Mouse (Mus musculus) testis, adult 2 months (tissue): ENCODE data around the gene Iqcf1. TPM values are rescaled to one million over a fixed set of nuclear protein-coding genes. Genes with fewer than 3 reads are reported as not detected.
"Not testable (repeated sequence)": the region's sequence is repeated elsewhere in the genome, so short reads cannot be mapped to it uniquely, and the experiment has no call there.

Source experiments
- H3K27ac ChIP-seq: fragments of 200-500 bp; 2 replicates; pipeline ENCODE4 v1.5.1; 2012; ENCODE audit warnings: low read depth, low read length; ENCODE audit not compliant: control insufficient read depth, insufficient read depth
- H3K27me3 ChIP-seq: fragments of 200-500 bp; 2 replicates; pipeline ENCODE4 v1.6.1; 2012; ENCODE audit warnings: mild to moderate bottlenecking, low read length, moderate library complexity; ENCODE audit not compliant: control insufficient read depth, insufficient read depth
- H3K36me3 ChIP-seq: fragments of 200-500 bp; 2 replicates; pipeline ENCODE4 v1.6.1; 2012; ENCODE audit warnings: mild to moderate bottlenecking, low read length; ENCODE audit not compliant: control insufficient read depth, insufficient read depth
- H3K4me1 ChIP-seq: fragments of 200-500 bp; 2 replicates; pipeline ENCODE4 v1.6.1; 2012; ENCODE audit warnings: low read length; ENCODE audit not compliant: control insufficient read depth, insufficient read depth
- H3K4me3 ChIP-seq: fragments of 200-500 bp; 2 replicates; pipeline ENCODE4 v1.5.1; 2012; ENCODE audit warnings: low read depth, mild to moderate bottlenecking, low read length, moderate library complexity, mixed read lengths; ENCODE audit not compliant: control insufficient read depth
- CTCF ChIP-seq: fragments of 200-500 bp; IDR thresholded peaks from 2 replicates; pipeline ENCODE4 v1.5.1; 2012; ENCODE audit warnings: low read depth, mild to moderate bottlenecking, inconsistent platforms, low read length, moderate library complexity; ENCODE audit not compliant: control insufficient read depth, insufficient read depth, insufficient replicate concordance
- POLR2A ChIP-seq: fragments of 200-500 bp; IDR thresholded peaks from 2 replicates; pipeline ENCODE4 v1.6.1; 2012; ENCODE audit warnings: low read depth, mild to moderate bottlenecking, inconsistent platforms, low read length, moderate library complexity; ENCODE audit not compliant: control insufficient read depth
- polyA plus RNA-seq: library from polyadenylated mRNA; depleted of rRNA; stranded (reverse); fragments of >200 nt; gene quantifications from 2 replicates; pipeline ENCODE4 v1.2.3, GENCODE M21; 2012

Gene Iqcf1
- polyA plus RNA-seq, 1 experiment = 752 TPM

DNA sequence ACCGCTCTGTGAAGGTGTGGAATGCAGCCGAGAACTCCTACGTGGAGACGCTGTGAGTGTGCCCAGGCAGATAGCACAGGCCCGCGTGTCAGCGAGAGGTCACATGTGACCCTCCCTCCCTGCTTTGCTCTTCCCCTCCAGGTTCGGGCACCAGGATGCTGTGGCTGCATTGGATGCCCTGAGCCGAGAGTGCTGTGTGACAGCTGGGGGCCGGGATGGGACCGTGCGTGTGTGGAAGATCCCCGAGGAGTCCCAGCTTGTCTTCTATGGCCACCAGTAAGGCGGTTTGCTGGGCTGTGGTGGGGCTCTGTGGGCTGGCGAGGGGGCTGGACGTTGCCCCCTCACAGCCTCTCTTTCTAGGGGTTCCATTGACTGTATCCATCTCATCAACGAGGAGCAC is 16.2 kb upstream of the Iqcf1 start:
- Histone ChIP-seq H3K27me3 (no peaks in the 10 kb centered on the region), H3K27ac (no peak overlapping the region), H3K4me1 (no peaks in the 10 kb centered on the region), H3K4me3 (no peak overlapping the region), H3K36me3 (no peaks in the 10 kb centered on the region)
- TF ChIP-seq CTCF = no peak
- TF ChIP-seq POLR2A = no peak

DNA sequence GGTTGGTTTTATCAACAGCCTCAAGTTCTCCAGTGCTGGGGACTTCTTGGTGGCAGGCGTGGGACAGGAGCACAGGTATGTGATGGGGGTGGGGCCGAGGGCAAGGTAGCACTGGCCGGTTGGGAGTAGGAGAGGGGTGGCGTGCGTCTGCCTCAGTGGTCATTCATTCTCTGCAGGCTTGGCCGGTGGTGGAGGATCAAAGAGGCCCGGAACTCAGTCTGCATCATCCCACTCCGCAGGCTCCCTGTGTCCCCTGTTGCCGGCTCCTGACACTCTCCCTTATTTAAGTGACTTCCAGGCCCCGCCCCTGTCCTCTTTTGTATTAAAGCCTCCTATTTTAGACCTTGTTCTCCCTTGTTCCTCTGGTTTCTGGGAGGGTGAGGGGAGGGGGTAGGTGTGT is 14.7 kb upstream of the Iqcf1 start:
- Histone ChIP-seq H3K27ac (no peak overlapping the region), H3K27me3 (no peaks in the 10 kb centered on the region), H3K36me3 (no peaks in the 10 kb centered on the region), H3K4me3 (no peak overlapping the region), H3K4me1 (no peaks in the 10 kb centered on the region)
- TF ChIP-seq POLR2A = no peak
- no peak for TF ChIP-seq CTCF

DNA sequence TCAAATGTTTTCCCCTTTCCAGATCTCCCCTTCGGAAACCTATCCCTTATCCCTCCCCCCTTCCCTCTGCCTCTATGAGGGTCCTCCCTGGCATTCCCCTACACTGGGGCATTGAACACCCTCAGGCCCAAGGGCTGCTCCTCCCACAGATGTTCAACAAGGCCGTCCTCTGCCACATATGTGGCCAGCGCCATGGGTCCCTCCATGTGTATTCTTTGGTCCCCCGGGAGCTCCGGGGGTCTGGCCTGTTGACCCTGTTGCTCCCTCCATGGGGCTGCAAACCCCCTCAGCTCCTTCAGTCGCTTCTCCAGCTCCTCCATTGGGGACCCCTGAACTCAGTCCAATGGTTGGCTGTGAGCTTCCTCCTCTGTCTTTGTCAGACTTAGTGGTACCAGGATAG is 12.2 kb upstream of the Iqcf1 start:
- H3K4me3 ChIP-seq, H3K4me1 ChIP-seq, H3K36me3 ChIP-seq, H3K27ac ChIP-seq, H3K27me3 ChIP-seq: not testable (repeated sequence)

DNA sequence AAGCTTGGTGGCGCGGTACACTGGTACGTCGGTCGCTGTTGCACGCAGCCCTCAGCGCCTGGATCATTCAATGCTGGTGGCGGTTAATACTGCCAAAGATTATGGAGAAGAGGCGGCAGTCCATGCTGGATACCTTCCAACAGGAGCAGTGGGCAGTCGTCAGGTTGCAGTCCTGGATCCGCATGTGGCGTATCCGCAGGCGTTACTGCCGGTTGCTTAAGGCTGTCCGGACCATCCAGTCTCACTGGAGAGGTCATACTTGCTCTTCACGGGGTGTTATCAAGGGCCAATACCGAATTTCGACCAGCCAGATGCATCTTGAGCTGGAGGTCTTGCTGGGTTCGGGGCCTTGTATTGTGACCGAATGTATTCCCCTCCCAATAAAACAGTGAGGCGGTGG is 2.1 kb downstream of the Iqcf1 start:
- Histone ChIP-seq H3K27ac (no peak overlapping the region), H3K27me3 (no peaks in the 10 kb centered on the region), H3K36me3 (no peaks in the 10 kb centered on the region), H3K4me3 (peak overlapping the region; percentile 83), H3K4me1 (no peaks in the 10 kb centered on the region)
- TF ChIP-seq CTCF = no peak
- TF ChIP-seq POLR2A = no peak

DNA sequence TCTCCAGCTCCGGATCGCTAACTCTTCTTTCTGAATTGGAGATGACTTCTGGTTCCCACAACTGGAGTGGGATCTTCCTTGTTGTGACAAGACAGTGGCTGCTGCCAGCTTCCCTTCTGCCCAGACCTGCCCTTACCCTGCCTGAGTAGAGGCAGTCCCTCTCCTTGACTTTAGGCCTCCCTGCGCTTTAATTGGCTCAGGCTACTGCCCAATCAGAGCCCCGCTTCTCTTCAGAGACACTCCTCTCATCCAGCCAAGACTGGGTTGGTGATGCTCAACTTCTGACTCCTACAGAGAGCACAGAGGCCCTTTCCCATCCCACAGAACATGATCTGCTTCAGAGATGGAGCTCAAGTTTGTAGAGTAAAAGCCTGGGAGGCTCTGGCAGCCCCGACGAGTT is 4.5 kb downstream of the Iqcf1 start:
- H3K27ac ChIP-seq = no peak overlapping the region
- no peaks in the 10 kb centered on the region for H3K27me3 ChIP-seq
- H3K4me3 ChIP-seq = no peak overlapping the region
- no peaks in the 10 kb centered on the region for H3K36me3 ChIP-seq
- H3K4me1 ChIP-seq = no peaks in the 10 kb centered on the region
- TF ChIP-seq CTCF (no peak), POLR2A (no peak)

DNA sequence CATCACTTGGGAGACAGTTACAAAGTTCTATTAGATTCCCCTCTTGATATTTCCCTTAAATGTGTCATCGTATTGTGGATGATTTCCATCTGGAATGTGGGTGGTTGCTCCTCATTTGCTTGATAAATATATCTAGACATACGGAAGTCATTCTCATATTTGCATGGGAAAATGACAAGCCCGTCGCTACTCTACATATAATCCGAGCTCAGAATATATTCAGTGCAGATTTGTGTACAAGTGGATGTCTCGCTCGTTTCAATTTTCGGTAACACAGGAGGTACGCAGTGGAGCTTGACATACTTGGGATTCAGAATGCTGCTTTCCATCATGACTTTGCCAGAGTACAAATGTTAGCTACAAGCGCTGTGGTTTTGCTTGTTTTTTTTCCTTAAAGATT is 9.6 kb downstream of the Iqcf1 start:
- Histone ChIP-seq H3K27me3 (no peaks in the 10 kb centered on the region), H3K4me1 (no peaks in the 10 kb centered on the region), H3K27ac (no peak overlapping the region), H3K36me3 (no peaks in the 10 kb centered on the region), H3K4me3 (no peak overlapping the region)
- no peak for TF ChIP-seq CTCF
- TF ChIP-seq POLR2A = no peak

DNA sequence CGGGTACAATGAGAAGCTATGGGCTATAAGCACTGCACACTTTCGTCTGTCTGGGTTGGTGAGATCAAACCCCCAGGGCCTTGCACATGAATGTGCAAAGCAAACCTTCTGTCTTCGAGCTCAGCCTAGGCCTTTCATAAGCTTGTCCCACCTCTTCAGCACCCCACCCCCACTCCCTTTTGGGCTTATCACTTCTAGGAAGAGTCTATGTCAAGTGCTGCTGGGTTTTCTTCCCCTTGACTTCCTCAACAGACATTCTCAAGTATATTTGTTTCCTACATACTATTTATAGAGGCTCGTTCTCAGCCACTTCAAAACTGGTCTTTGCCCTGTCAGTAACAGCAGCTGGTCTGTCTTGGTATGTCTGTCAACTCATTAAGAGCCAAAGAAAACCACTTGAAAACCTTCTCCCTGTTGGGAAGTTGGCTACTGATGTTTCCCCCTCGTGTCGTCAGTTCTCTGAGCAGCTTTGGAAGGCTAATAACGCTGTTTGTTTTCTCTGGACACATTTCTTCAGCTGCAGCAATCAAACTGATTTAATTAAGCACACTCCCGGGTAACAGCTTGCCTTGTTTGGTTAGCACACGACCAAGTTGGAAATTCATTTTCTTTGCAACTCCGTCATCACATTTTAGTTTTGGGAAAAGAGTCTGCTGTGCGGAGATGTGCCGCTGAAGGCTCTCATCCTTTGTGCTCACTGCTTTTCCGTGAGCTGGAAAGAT is 13.1 kb downstream of the Iqcf1 start:
- no peaks in the 10 kb centered on the region for H3K27me3 ChIP-seq
- no peak overlapping the region for H3K4me3 ChIP-seq
- no peak overlapping the region for H3K27ac ChIP-seq
- no peaks in the 10 kb centered on the region for H3K36me3 ChIP-seq
- H3K4me1 ChIP-seq = no peaks in the 10 kb centered on the region
- no peak for TF ChIP-seq POLR2A

DNA sequence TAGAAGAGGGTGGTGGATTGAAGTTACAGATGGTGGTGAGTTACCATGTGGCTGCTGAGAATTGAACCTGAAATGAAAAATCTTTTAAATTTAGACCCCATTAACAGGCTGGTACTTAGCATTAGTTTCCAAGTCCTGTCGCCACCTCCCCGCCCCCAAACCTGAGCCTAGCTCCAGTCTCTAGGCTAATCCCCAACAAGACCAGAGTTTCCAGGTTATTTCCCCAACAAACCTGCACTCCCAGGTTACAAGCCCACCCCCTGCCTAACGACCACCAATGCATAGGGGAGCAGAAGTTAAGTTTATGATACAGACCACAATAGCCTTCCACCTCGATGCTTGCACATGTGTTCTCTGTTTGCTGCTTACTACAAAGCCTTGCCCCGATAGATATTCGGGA is 13.8 kb downstream of the Iqcf1 start:
- TF ChIP-seq CTCF (no peak), POLR2A (no peak)

More for the DNA sequence above, 13.8 kb downstream of the Iqcf1 start:
- Histone ChIP-seq H3K36me3 (no peaks in the 10 kb centered on the region), H3K4me1 (no peaks in the 10 kb centered on the region), H3K4me3 (no peak overlapping the region), H3K27me3 (no peaks in the 10 kb centered on the region), H3K27ac (no peak overlapping the region)
